Mouse (Mus musculus): ENCODE data around the gene Rpl10. TPM values are rescaled to one million over a fixed set of nuclear protein-coding genes. Genes with fewer than 3 reads are reported as not detected.

The Rpl10 gene
- polyA plus RNA-seq (2016; fragmentation: Nextera tagmentation; extraction: Ambion mirVana): 624 and 688 TPM in 2 replicates

DNA sequence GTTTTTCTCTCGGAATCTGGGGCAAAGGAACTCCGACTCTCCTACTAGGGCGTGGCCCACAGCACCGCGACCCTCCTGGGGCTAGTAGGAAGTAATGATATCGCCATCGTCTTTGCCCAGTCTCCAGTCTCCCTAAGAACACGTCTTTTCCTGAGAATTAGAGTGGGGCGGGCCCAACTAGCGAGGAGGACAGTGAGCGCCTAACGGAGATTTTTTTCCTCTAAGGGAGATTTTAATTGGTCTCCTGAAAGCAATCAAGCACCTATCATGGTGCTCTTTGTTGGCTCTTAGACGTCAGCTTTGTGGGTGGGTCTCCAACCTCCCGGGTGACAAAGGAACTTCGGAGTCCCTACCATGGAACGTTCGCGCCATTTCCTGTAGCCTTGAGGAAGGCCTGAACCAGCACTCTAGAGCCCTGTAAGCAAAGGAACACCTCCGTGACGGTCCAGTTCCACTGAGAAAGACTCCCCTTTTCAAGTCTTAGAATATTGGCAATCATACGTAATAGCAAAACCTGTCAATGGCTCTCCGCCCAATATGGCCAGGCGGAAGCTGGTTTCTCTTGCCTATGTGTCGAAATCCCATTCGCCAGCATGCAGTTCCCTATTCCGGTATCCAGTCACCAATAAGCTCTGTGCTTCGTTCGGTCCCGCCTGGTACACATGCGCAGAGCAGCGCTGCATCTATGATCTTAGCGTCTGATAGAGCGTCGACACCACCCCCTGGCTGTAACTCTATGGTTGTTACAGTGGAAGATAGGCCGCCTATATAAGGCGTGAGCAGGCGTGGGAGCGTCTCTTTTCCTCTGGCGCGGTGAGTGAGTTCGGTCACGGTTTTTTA is at the start of gene Rpl10:
TSS of gene Rpl10 (plus strand) at position 751 of the 840 bp plus-strand sequence.
- Histone ChIP-seq H3K27ac (peak within 1 kb of the TSS; percentile 91), H3K36me3 (peaks cover 16% of the 10 kb centered on the region), H3K27me3 (replicated peaks) (no peaks in the 10 kb centered on the region), H3K4me1 (peaks cover 11% of the 10 kb centered on the region), H3K4me3 (peak within 1 kb of the TSS; percentile 69), H3K9me3 (replicated peaks) (no peaks in the 10 kb centered on the region), H3K9ac (peak within 1 kb of the TSS; percentile 83), H3K4me2 (peak within 1 kb of the TSS; percentile 66)
- peak; percentile 93 for ATAC-seq
- 8% methylated on average over 42 of the region's 42 CpGs for WGBS (ENCODE audit: insufficient replicate concordance)

DNA sequence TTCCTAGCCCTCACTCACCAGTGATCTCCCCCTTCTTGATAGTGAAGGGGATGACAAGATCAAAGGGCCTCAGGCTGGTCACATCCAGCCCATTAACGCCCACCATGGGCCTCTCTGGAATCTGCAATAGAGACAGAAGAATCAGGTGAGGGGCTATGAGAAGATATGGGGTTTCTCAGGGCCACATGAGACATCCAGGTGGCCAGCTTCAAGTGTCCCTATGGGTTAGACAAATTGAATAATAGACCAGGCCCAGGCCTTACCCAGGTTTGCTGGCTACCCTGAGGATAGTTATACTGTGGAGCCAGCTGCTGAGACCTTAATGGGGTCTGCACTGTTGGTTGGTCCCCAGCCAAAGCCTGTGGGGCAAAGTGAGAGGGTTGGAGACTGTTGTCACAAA is 40.6 kb upstream of the Rpl10 start:
- 75% methylated on average over 1 of the region's 1 CpGs for WGBS (ENCODE audit: insufficient replicate concordance)
- Histone ChIP-seq H3K4me2 (no peak overlapping the region), H3K4me3 (no peak overlapping the region), H3K9ac (no peak overlapping the region), H3K27me3 (replicated peaks) (no peaks in the 10 kb centered on the region), H3K4me1 (no peaks in the 10 kb centered on the region), H3K27ac (no peak overlapping the region), H3K9me3 (replicated peaks) (no peaks in the 10 kb centered on the region), H3K36me3 (peaks cover 93% of the 10 kb centered on the region)
- no peak for ATAC-seq

DNA sequence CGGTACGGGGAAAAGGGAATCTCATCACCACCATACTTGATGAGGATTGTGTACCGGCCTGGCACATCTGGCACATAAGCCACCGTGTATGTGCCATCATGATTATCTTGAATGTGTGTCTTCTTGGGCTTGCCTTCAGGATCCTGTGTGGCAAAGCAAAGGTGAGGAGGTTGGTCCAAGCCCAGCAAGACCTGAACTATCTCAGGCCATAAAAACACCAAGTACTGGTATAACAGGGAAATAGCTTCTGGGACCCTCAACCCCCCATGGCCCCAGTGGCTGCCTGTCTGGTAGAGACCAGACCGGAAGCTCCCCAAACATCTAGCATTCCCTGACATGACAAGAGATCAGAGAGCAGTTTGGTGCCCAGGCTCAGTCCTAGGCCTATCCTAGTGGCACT is 37.4 kb upstream of the Rpl10 start:
- no peak overlapping the region for H3K27ac ChIP-seq
- no peaks in the 10 kb centered on the region for H3K4me1 ChIP-seq
- H3K4me3 ChIP-seq: no peak overlapping the region
- H3K9ac ChIP-seq: no peak overlapping the region
- no peak overlapping the region for H3K4me2 ChIP-seq
- WGBS (ENCODE audit: insufficient replicate concordance): 84% methylated on average over 5 of the region's 5 CpGs
- H3K9me3 ChIP-seq (replicated peaks): no peaks in the 10 kb centered on the region
- ATAC-seq: no peak
- no peaks in the 10 kb centered on the region for H3K27me3 ChIP-seq (replicated peaks)
- H3K36me3 ChIP-seq: peaks cover 88% of the 10 kb centered on the region

- WGBS (ENCODE audit: insufficient replicate concordance): 89% methylated on average over 4 of the region's 4 CpGs
- Histone ChIP-seq H3K36me3 (peaks cover 73% of the 10 kb centered on the region), H3K9me3 (replicated peaks) (no peaks in the 10 kb centered on the region), H3K9ac (no peak overlapping the region), H3K4me1 (peaks cover 25% of the 10 kb centered on the region), H3K27ac (no peak overlapping the region), H3K27me3 (replicated peaks) (no peaks in the 10 kb centered on the region), H3K4me3 (no peak overlapping the region), H3K4me2 (no peak overlapping the region)
- ATAC-seq: no peak
These were observed 30.3 kb upstream of the Rpl10 start for GRCm38 (mm10) chrX:74240332-74240731.

- Histone ChIP-seq H3K4me3 (no peak overlapping the region), H3K9ac (peak overlapping the region; percentile 31; the same call in 1 of the 2 replicates), H3K27me3 (replicated peaks) (no peaks in the 10 kb centered on the region), H3K27ac (peak overlapping the region; percentile 45; the same call in 1 of the 2 replicates), H3K4me1 (peaks cover 32% of the 10 kb centered on the region), H3K36me3 (peaks cover 48% of the 10 kb centered on the region), H3K9me3 (replicated peaks) (no peaks in the 10 kb centered on the region), H3K4me2 (peak overlapping the region; percentile 85)
- 56% methylated on average over 2 of the region's 2 CpGs for WGBS (ENCODE audit: insufficient replicate concordance)
- no peak for ATAC-seq
These were observed 27.2 kb upstream of the Rpl10 start for GRCm38 (mm10) chrX:74243396-74243795.

- 7% methylated on average over 3 of the region's 3 CpGs for WGBS (ENCODE audit: insufficient replicate concordance)
These were observed 26.8 kb upstream of the Rpl10 start for GRCm38 (mm10) chrX:74243807-74244206.

GRCm38 (mm10) chrX:74244614-74245083 is 26.0 kb upstream of the Rpl10 start:
- Histone ChIP-seq H3K9me3 (replicated peaks) (no peaks in the 10 kb centered on the region), H3K27me3 (replicated peaks) (peaks cover 7% of the 10 kb centered on the region; the same call in 1 of the 2 replicates), H3K36me3 (peaks cover 35% of the 10 kb centered on the region), H3K4me2 (peak overlapping the region; percentile 85), H3K27ac (peak overlapping the region; percentile 75; the same call in 1 of the 2 replicates), H3K4me1 (peaks cover 43% of the 10 kb centered on the region), H3K4me3 (peak overlapping the region; percentile 61), H3K9ac (peak overlapping the region; percentile 67)
- ATAC-seq: no peak
- WGBS (ENCODE audit: insufficient replicate concordance): 22% methylated on average over 1 of the region's 3 CpGs

More at GRCm38 (mm10) chrX:74243807-74244206, 26.8 kb upstream of the Rpl10 start:
- H3K27ac ChIP-seq: peak overlapping the region; percentile 45
- H3K36me3 ChIP-seq: peaks cover 44% of the 10 kb centered on the region
- no peaks in the 10 kb centered on the region for H3K27me3 ChIP-seq (replicated peaks)
- H3K4me1 ChIP-seq: peaks cover 34% of the 10 kb centered on the region
- H3K4me3 ChIP-seq: peak overlapping the region; percentile 61
- ATAC-seq: peak; percentile 66
- H3K9ac ChIP-seq: peak overlapping the region; percentile 31; the same call in 1 of the 2 replicates
- no peaks in the 10 kb centered on the region for H3K9me3 ChIP-seq (replicated peaks)
- H3K4me2 ChIP-seq: peak overlapping the region; percentile 85

DNA sequence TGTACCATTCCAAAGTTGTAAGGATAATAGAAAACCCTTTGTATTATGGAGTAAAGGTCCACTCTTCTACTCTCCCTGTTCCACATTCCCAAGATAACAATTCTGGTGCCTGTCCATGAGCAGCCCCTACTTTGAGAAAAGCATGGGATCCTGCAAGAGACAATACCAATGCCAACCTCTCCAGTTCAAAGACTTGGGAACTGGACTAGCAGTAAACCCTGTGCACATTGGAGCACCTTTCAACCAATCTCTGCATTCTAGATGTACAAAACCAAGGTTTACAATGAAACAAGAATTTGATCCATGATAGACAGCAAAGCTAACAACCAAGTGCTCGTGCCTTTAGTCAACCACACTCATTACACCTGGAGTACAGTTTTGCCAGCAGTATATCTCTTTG is 25.5 kb upstream of the Rpl10 start:
- H3K9ac ChIP-seq: peak overlapping the region; percentile 67
- no peak for ATAC-seq
- H3K27ac ChIP-seq: peak overlapping the region; percentile 75

GRCm38 (mm10) chrX:74245687-74246086 is 24.9 kb upstream of the Rpl10 start:
- Histone ChIP-seq H3K9me3 (replicated peaks) (no peaks in the 10 kb centered on the region), H3K4me1 (peaks cover 46% of the 10 kb centered on the region), H3K4me3 (peak overlapping the region; percentile 61), H3K9ac (peak overlapping the region; percentile 67), H3K4me2 (peak overlapping the region; percentile 85), H3K36me3 (peaks cover 25% of the 10 kb centered on the region), H3K27me3 (replicated peaks) (peaks cover 14% of the 10 kb centered on the region), H3K27ac (peak overlapping the region; percentile 75)
- ATAC-seq: peak; percentile 53
- WGBS (ENCODE audit: insufficient replicate concordance): 17% methylated on average over 21 of the region's 21 CpGs

More for the DNA sequence above, 25.5 kb upstream of the Rpl10 start:
- Histone ChIP-seq H3K4me2 (peak overlapping the region; percentile 85), H3K4me1 (peaks cover 46% of the 10 kb centered on the region), H3K9me3 (replicated peaks) (no peaks in the 10 kb centered on the region), H3K27me3 (replicated peaks) (peaks cover 11% of the 10 kb centered on the region; the same call in 1 of the 2 replicates), H3K4me3 (peak overlapping the region; percentile 61), H3K36me3 (peaks cover 31% of the 10 kb centered on the region)
- 15% methylated on average over 1 of the region's 1 CpGs for WGBS (ENCODE audit: insufficient replicate concordance)

GRCm38 (mm10) chrX:74246213-74246681 is 24.4 kb upstream of the Rpl10 start:
- 10% methylated on average over 38 of the region's 38 CpGs for WGBS (ENCODE audit: insufficient replicate concordance)
- peak overlapping the region; percentile 75 for H3K27ac ChIP-seq
- ATAC-seq: peak; percentile 85

GRCm38 (mm10) chrX:74246693-74247092 is 23.9 kb upstream of the Rpl10 start:
- H3K4me2 ChIP-seq: peak overlapping the region; percentile 85
- peaks cover 19% of the 10 kb centered on the region for H3K27me3 ChIP-seq (replicated peaks)
- peak overlapping the region; percentile 67 for H3K9ac ChIP-seq
- peak overlapping the region; percentile 70 for H3K27ac ChIP-seq
- peak overlapping the region; percentile 61 for H3K4me3 ChIP-seq
- peaks cover 15% of the 10 kb centered on the region for H3K36me3 ChIP-seq
- no peaks in the 10 kb centered on the region for H3K9me3 ChIP-seq (replicated peaks)
- H3K4me1 ChIP-seq: peaks cover 46% of the 10 kb centered on the region
- WGBS (ENCODE audit: insufficient replicate concordance): 10% methylated on average over 15 of the region's 15 CpGs
- peak; percentile 23 for ATAC-seq

More at GRCm38 (mm10) chrX:74246213-74246681, 24.4 kb upstream of the Rpl10 start:
- peak overlapping the region; percentile 67 for H3K9ac ChIP-seq
- H3K36me3 ChIP-seq: peaks cover 19% of the 10 kb centered on the region
- H3K9me3 ChIP-seq (replicated peaks): no peaks in the 10 kb centered on the region
- H3K4me1 ChIP-seq: peaks cover 46% of the 10 kb centered on the region
- H3K27me3 ChIP-seq (replicated peaks): peaks cover 19% of the 10 kb centered on the region
- peak overlapping the region; percentile 85 for H3K4me2 ChIP-seq
- peak overlapping the region; percentile 61 for H3K4me3 ChIP-seq

GRCm38 (mm10) chrX:74248651-74249050 is 22.0 kb upstream of the Rpl10 start:
- 11% methylated on average over 3 of the region's 3 CpGs for WGBS (ENCODE audit: insufficient replicate concordance)
- Histone ChIP-seq H3K4me2 (peak overlapping the region; percentile 72), H3K4me3 (0 out of 2 replicates have a peak overlapping the region, but pooled peaks have one; percentile 46), H3K27me3 (replicated peaks) (peaks cover 19% of the 10 kb centered on the region), H3K27ac (no peak overlapping the region), H3K9me3 (replicated peaks) (no peaks in the 10 kb centered on the region), H3K36me3 (no peaks in the 10 kb centered on the region), H3K4me1 (peaks cover 38% of the 10 kb centered on the region), H3K9ac (no peak overlapping the region)
- ATAC-seq: no peak

Data from liver, embryonic 12.5 days (tissue).